ENCODE assay signal across 18 mouse cellular contexts in the genomic region with DNA sequence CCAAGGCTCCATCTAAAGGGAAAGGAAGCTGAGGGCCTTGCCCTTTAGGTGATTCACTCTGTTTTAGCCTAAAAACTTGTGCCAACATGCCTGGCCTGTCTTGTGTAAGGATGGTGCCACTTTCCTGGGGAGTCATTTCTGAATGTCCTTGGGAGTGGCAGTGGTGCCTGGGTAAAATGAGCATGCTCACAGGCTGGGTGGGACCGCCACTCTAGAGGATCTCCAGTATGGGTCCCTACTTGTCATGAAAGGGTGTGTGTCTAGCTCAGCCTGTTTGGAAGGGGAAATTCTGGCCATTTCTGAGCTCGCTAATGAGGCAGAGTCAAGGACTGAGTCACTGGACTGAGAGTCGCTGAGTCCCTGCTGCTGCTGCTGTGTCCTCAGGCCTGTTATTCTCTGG. TPM values are rescaled to one million over a fixed set of nuclear protein-coding genes. Genes with fewer than 3 reads are reported as not detected.
DNase-seq lines count a peak whose midpoint lies in the region; ATAC-seq and TF ChIP-seq lines count a peak whose summit lies in the region.
"Had no signal": no experiment of that assay in that cellular context is flagged by ENCODE, and none has a peak within 500 bp of the region (broad histone marks: within the 10 kb centered on the region; RNA-seq: fewer than 3 reads in every experiment).

No protein-coding gene starts in this region.

- no peak overlapping the region for H3K4me2 ChIP-seq in embryonic facial prominence, embryonic 15.5 days (replicated peaks)
- no peak overlapping the region for H3K4me2 ChIP-seq in midbrain, embryonic 11.5 days
- H3K4me2 ChIP-seq in stomach, embryonic 16.5 days (ENCODE audit: low read depth, low read length): peak overlapping the region; percentile 9; the same call in 1 of the 2 replicates
- H3K4me2 ChIP-seq: midbrain, embryonic 15.5 days; neural tube, embryonic 12.5 days had no signal

- no peak overlapping the region for H3K4me3 ChIP-seq in embryonic facial prominence, embryonic 15.5 days (replicated peaks)
- H3K4me3 ChIP-seq in embryonic facial prominence, embryonic 10.5 days: no peak overlapping the region
- H3K4me3 ChIP-seq in midbrain, embryonic 10.5 days: no peak overlapping the region
- no peak overlapping the region for H3K4me3 ChIP-seq in midbrain, embryonic 11.5 days (ENCODE audit: low read depth, low read length)
- H3K4me3 ChIP-seq in embryonic fibroblast, embryonic 13.5 days (ENCODE audit: insufficient read depth, low read length): no peak overlapping the region
- no peak overlapping the region for H3K4me3 ChIP-seq in stomach, embryonic 16.5 days (replicated peaks; ENCODE audit: low read length)
- H3K4me3 ChIP-seq: erythroblast, embryonic 14.5 days; midbrain, embryonic 15.5 days; neural tube, embryonic 12.5 days had no signal

- WGBS in embryonic facial prominence, embryonic 15.5 days: 55% methylated on average over 3 of the region's 3 CpGs
- WGBS in embryonic facial prominence, embryonic 10.5 days: 69% methylated on average over 3 of the region's 3 CpGs
- WGBS in midbrain, embryonic 10.5 days: 78% methylated on average over 3 of the region's 3 CpGs
- 79% methylated on average over 3 of the region's 3 CpGs for WGBS in midbrain, embryonic 11.5 days
- 55% methylated on average over 3 of the region's 3 CpGs for WGBS in stomach, embryonic 16.5 days

- no peak for ATAC-seq in embryonic facial prominence, embryonic 15.5 days (ENCODE audit: insufficient number of reproducible peaks, low FRiP score, low TSS enrichment, low read depth)
- no peak for ATAC-seq in midbrain, embryonic 11.5 days (ENCODE audit: low FRiP score)
- ATAC-seq in stomach, embryonic 16.5 days (ENCODE audit: insufficient read depth, low FRiP score): peak; percentile 46; the same call in 1 of the 2 replicates
- no peak for ATAC-seq in megakaryocyte-erythroid progenitor cell, adult 5-6 weeks (replicated peaks; ENCODE audit: low FRiP score, low TSS enrichment, poor library complexity, severe bottlenecking)
- ATAC-seq: midbrain, embryonic 15.5 days had no signal

- TF ChIP-seq CTCF in embryonic fibroblast, embryonic 13.5 days (IDR thresholded peaks at IDR 0.05; ENCODE audit: borderline replicate concordance, insufficient read depth, low read length): no peak

- no peak for DNase-seq in embryonic facial prominence, embryonic 10.5 days (ENCODE audit: low spot score)
- no peak for DNase-seq in midbrain, embryonic 10.5 days (ENCODE audit: low spot score)
- DNase-seq in midbrain, embryonic 11.5 days (ENCODE audit: low spot score, missing footprints): no peak
- no peak for DNase-seq in kidney, postnatal 4 days
- DNase-seq: cerebellum, adult 11-12 months; lung, postnatal 36 days had no signal

- H3K27ac ChIP-seq in embryonic facial prominence, embryonic 15.5 days (replicated peaks): peak overlapping the region; percentile 29; the same call in 1 of the 2 replicates
- H3K27ac ChIP-seq in embryonic facial prominence, embryonic 10.5 days (replicated peaks): no peak overlapping the region
- 0 out of 2 replicates have a peak overlapping the region, but pooled peaks have one; percentile 9 for H3K27ac ChIP-seq in midbrain, embryonic 10.5 days (replicated peaks)
- no peak overlapping the region for H3K27ac ChIP-seq in midbrain, embryonic 11.5 days (ENCODE audit: low read depth, low read length)
- peak overlapping the region; percentile 89 for H3K27ac ChIP-seq in embryonic fibroblast, embryonic 13.5 days (ENCODE audit: insufficient read depth, low read length)
- peak overlapping the region; percentile 88 for H3K27ac ChIP-seq in stomach, embryonic 16.5 days (ENCODE audit: low read length)
- H3K27ac ChIP-seq: kidney, postnatal 0 days; liver, embryonic 14.5 days; midbrain, embryonic 15.5 days; neural tube, embryonic 12.5 days had no signal

- no peaks in the 10 kb centered on the region for H3K36me3 ChIP-seq in embryonic facial prominence, embryonic 15.5 days
- H3K36me3 ChIP-seq in embryonic facial prominence, embryonic 10.5 days (replicated peaks): no peaks in the 10 kb centered on the region
- no peaks in the 10 kb centered on the region for H3K36me3 ChIP-seq in midbrain, embryonic 10.5 days
- no peaks in the 10 kb centered on the region for H3K36me3 ChIP-seq in midbrain, embryonic 11.5 days (ENCODE audit: control insufficient read depth, insufficient read depth, low read length)
- no peaks in the 10 kb centered on the region for H3K36me3 ChIP-seq in stomach, embryonic 16.5 days (ENCODE audit: control insufficient read depth, insufficient read depth, low read length)
- H3K36me3 ChIP-seq: midbrain, embryonic 15.5 days; neural tube, embryonic 12.5 days had no signal

- H3K27me3 ChIP-seq in embryonic facial prominence, embryonic 15.5 days: no peaks in the 10 kb centered on the region
- H3K27me3 ChIP-seq in embryonic facial prominence, embryonic 10.5 days (replicated peaks; ENCODE audit: low read depth, poor library complexity, severe bottlenecking): peaks cover 18% of the 10 kb centered on the region
- H3K27me3 ChIP-seq in midbrain, embryonic 10.5 days (ENCODE audit: low read depth, poor library complexity, severe bottlenecking): peaks cover 74% of the 10 kb centered on the region
- H3K27me3 ChIP-seq in midbrain, embryonic 11.5 days (ENCODE audit: control insufficient read depth, insufficient read depth, low read length): peaks cover 18% of the 10 kb centered on the region
- H3K27me3 ChIP-seq in stomach, embryonic 16.5 days (ENCODE audit: control insufficient read depth, insufficient read depth, low read length): no peaks in the 10 kb centered on the region

- peaks cover 27% of the 10 kb centered on the region for H3K4me1 ChIP-seq in embryonic facial prominence, embryonic 15.5 days
- peaks cover 41% of the 10 kb centered on the region for H3K4me1 ChIP-seq in embryonic facial prominence, embryonic 10.5 days
- peaks cover 31% of the 10 kb centered on the region for H3K4me1 ChIP-seq in midbrain, embryonic 10.5 days
- peaks cover 17% of the 10 kb centered on the region for H3K4me1 ChIP-seq in midbrain, embryonic 11.5 days (ENCODE audit: control insufficient read depth, insufficient read depth, low read length)
- peaks cover 24% of the 10 kb centered on the region for H3K4me1 ChIP-seq in embryonic fibroblast, embryonic 13.5 days (ENCODE audit: control insufficient read depth, insufficient read depth, low read length)
- peaks cover 41% of the 10 kb centered on the region for H3K4me1 ChIP-seq in stomach, embryonic 16.5 days (ENCODE audit: control insufficient read depth, insufficient read depth, low read length)
- H3K4me1 ChIP-seq: midbrain, embryonic 15.5 days had no signal

- no peaks in the 10 kb centered on the region for H3K9me3 ChIP-seq in embryonic facial prominence, embryonic 15.5 days (replicated peaks)
- H3K9me3 ChIP-seq in embryonic facial prominence, embryonic 10.5 days: no peaks in the 10 kb centered on the region
- H3K9me3 ChIP-seq in midbrain, embryonic 10.5 days (replicated peaks): no peaks in the 10 kb centered on the region
- no peaks in the 10 kb centered on the region for H3K9me3 ChIP-seq in midbrain, embryonic 11.5 days (ENCODE audit: control insufficient read depth, low read length)
- no peaks in the 10 kb centered on the region for H3K9me3 ChIP-seq in stomach, embryonic 16.5 days (replicated peaks; ENCODE audit: control insufficient read depth, low read length)
- H3K9me3 ChIP-seq: midbrain, embryonic 15.5 days; neural tube, embryonic 12.5 days had no signal

- no peak for TF ChIP-seq POLR2A in embryonic fibroblast, embryonic 13.5 days (IDR thresholded peaks at IDR 0.05; ENCODE audit: low read depth, low read length)

- H3K9ac ChIP-seq in embryonic facial prominence, embryonic 15.5 days: no peak overlapping the region
- H3K9ac ChIP-seq in midbrain, embryonic 11.5 days (ENCODE audit: low read length): no peak overlapping the region
- no peak overlapping the region for H3K9ac ChIP-seq in stomach, embryonic 16.5 days (ENCODE audit: low read length)
- H3K9ac ChIP-seq: liver, embryonic 14.5 days; midbrain, embryonic 15.5 days; neural tube, embryonic 12.5 days had no signal

RNA-seq across cellular contexts. Expression of gene Mmp28, which starts 7.3 kb away (rescaled TPM):
- polyA plus RNA-seq in embryonic facial prominence, embryonic 15.5 days (2015; fragmentation: Nextera tagmentation; extraction: Ambion mirVana): 2.6 and 3.2 TPM in 2 replicates
- 1.3 and 1.5 TPM in 2 replicates for polyA plus RNA-seq in embryonic facial prominence, embryonic 10.5 days (2016; fragmentation: Nextera tagmentation; extraction: Ambion mirVana)
- polyA plus RNA-seq in midbrain, embryonic 10.5 days (2016; fragmentation: Nextera tagmentation; extraction: Ambion mirVana): 1.2 and 1.6 TPM in 2 replicates
- polyA plus RNA-seq in midbrain, embryonic 11.5 days (2014; fragmentation: Nextera tagmentation; extraction: Ambion mirVana): 3.6 and 4.0 TPM in 2 replicates
- polyA plus RNA-seq in embryonic fibroblast, embryonic 13.5 days (2011; ENCODE audit: insufficient read length, low read depth, missing spikeins): 3.1 and 4.7 TPM in 2 replicates
- polyA plus RNA-seq in stomach, embryonic 16.5 days (2015; fragmentation: Nextera tagmentation; extraction: Ambion mirVana): 3.3 and 4.3 TPM in 2 replicates
- 0.37 TPM in 1 of 2 replicates, not detected in the other for total RNA-seq in megakaryocyte-erythroid progenitor cell, adult 5-6 weeks (2014; fragmentation: Nextera tagmentation)
- 0.19 and 0.42 TPM in 2 replicates for total RNA-seq in megakaryocyte-erythroid progenitor cell, adult 5-6 weeks (2017)
- polyA plus RNA-seq: erythroblast, embryonic 14.5 days had no signal

RNA-seq across cellular contexts. Expression of gene Taf15, which starts 17.3 kb away (rescaled TPM):
- polyA plus RNA-seq in embryonic facial prominence, embryonic 15.5 days (2015; fragmentation: Nextera tagmentation; extraction: Ambion mirVana): 11.1 and 13.5 TPM in 2 replicates
- polyA plus RNA-seq in embryonic facial prominence, embryonic 10.5 days (2016; fragmentation: Nextera tagmentation; extraction: Ambion mirVana): 12.4 and 12.7 TPM in 2 replicates
- 11.2 and 12.6 TPM in 2 replicates for polyA plus RNA-seq in midbrain, embryonic 10.5 days (2016; fragmentation: Nextera tagmentation; extraction: Ambion mirVana)
- polyA plus RNA-seq in midbrain, embryonic 11.5 days (2014; fragmentation: Nextera tagmentation; extraction: Ambion mirVana): 8.5 and 10.6 TPM in 2 replicates
- 191 and 263 TPM in 2 replicates for polyA plus RNA-seq in embryonic fibroblast, embryonic 13.5 days (2011; ENCODE audit: insufficient read length, low read depth, missing spikeins)
- 9.7 TPM in 2 replicates for polyA plus RNA-seq in stomach, embryonic 16.5 days (2015; fragmentation: Nextera tagmentation; extraction: Ambion mirVana)
- total RNA-seq in megakaryocyte-erythroid progenitor cell, adult 5-6 weeks (2014; fragmentation: Nextera tagmentation): 60.9 and 72.5 TPM in 2 replicates
- total RNA-seq in megakaryocyte-erythroid progenitor cell, adult 5-6 weeks (2017): 24.0 and 32.8 TPM in 2 replicates

RNA-seq across cellular contexts. Expression of gene 1700020L24Rik, which starts 18.1 kb away (rescaled TPM):
- 0.57 and 0.58 TPM in 2 replicates for polyA plus RNA-seq in embryonic facial prominence, embryonic 15.5 days (2015; fragmentation: Nextera tagmentation; extraction: Ambion mirVana)
- 0.68 TPM in 1 of 2 replicates, not detected in the other for polyA plus RNA-seq in embryonic facial prominence, embryonic 10.5 days (2016; fragmentation: Nextera tagmentation; extraction: Ambion mirVana)
- polyA plus RNA-seq in midbrain, embryonic 10.5 days (2016; fragmentation: Nextera tagmentation; extraction: Ambion mirVana): 0.54 TPM in 1 of 2 replicates, not detected in the other
- 0.89 TPM in 1 of 2 replicates, not detected in the other for polyA plus RNA-seq in midbrain, embryonic 11.5 days (2014; fragmentation: Nextera tagmentation; extraction: Ambion mirVana)
- polyA plus RNA-seq in embryonic fibroblast, embryonic 13.5 days (2011; ENCODE audit: insufficient read length, low read depth, missing spikeins): not detected in 2 replicates
- polyA plus RNA-seq in stomach, embryonic 16.5 days (2015; fragmentation: Nextera tagmentation; extraction: Ambion mirVana): 0.21 TPM in 1 of 2 replicates, not detected in the other
- total RNA-seq in megakaryocyte-erythroid progenitor cell, adult 5-6 weeks (2014; fragmentation: Nextera tagmentation): 2.6 TPM in 1 of 2 replicates, not detected in the other
- total RNA-seq in megakaryocyte-erythroid progenitor cell, adult 5-6 weeks (2017): not detected in 2 replicates
- total RNA-seq: layer of hippocampus, postnatal 25 days had no signal
- polyA plus RNA-seq: erythroblast, embryonic 14.5 days had no signal

RNA-seq across cellular contexts. Expression of gene Gas2l2, which starts 26.4 kb away (rescaled TPM):
- 0.64 and 0.91 TPM in 2 replicates for polyA plus RNA-seq in embryonic facial prominence, embryonic 15.5 days (2015; fragmentation: Nextera tagmentation; extraction: Ambion mirVana)
- polyA plus RNA-seq in embryonic facial prominence, embryonic 10.5 days (2016; fragmentation: Nextera tagmentation; extraction: Ambion mirVana): not detected in 2 replicates
- 0.09 TPM in 1 of 2 replicates, not detected in the other for polyA plus RNA-seq in midbrain, embryonic 10.5 days (2016; fragmentation: Nextera tagmentation; extraction: Ambion mirVana)
- 0.12 TPM in 1 of 2 replicates, not detected in the other for polyA plus RNA-seq in midbrain, embryonic 11.5 days (2014; fragmentation: Nextera tagmentation; extraction: Ambion mirVana)
- polyA plus RNA-seq in embryonic fibroblast, embryonic 13.5 days (2011; ENCODE audit: insufficient read length, low read depth, missing spikeins): not detected in 2 replicates
- polyA plus RNA-seq in stomach, embryonic 16.5 days (2015; fragmentation: Nextera tagmentation; extraction: Ambion mirVana): 0.14 TPM in 2 replicates
- total RNA-seq in megakaryocyte-erythroid progenitor cell, adult 5-6 weeks (2014; fragmentation: Nextera tagmentation): not detected in 2 replicates
- not detected in 2 replicates for total RNA-seq in megakaryocyte-erythroid progenitor cell, adult 5-6 weeks (2017)
- total RNA-seq: left cerebral cortex, postnatal 36 days had no signal
- polyA plus RNA-seq: erythroblast, embryonic 14.5 days; kidney, postnatal 0 days; liver, embryonic 14.5 days; neural tube, embryonic 12.5 days; spleen, adult 2 months had no signal

RNA-seq across cellular contexts. Expression of gene Rasl10b, which starts 46.7 kb away (rescaled TPM):
- polyA plus RNA-seq in embryonic facial prominence, embryonic 15.5 days (2015; fragmentation: Nextera tagmentation; extraction: Ambion mirVana): 3.2 and 3.9 TPM in 2 replicates
- polyA plus RNA-seq in embryonic facial prominence, embryonic 10.5 days (2016; fragmentation: Nextera tagmentation; extraction: Ambion mirVana): 2.6 and 3.1 TPM in 2 replicates
- 3.9 and 6.5 TPM in 2 replicates for polyA plus RNA-seq in midbrain, embryonic 10.5 days (2016; fragmentation: Nextera tagmentation; extraction: Ambion mirVana)
- 3.0 and 4.6 TPM in 2 replicates for polyA plus RNA-seq in midbrain, embryonic 11.5 days (2014; fragmentation: Nextera tagmentation; extraction: Ambion mirVana)
- polyA plus RNA-seq in embryonic fibroblast, embryonic 13.5 days (2011; ENCODE audit: insufficient read length, low read depth, missing spikeins): 2.1 and 2.7 TPM in 2 replicates
- 0.27 and 0.49 TPM in 2 replicates for polyA plus RNA-seq in stomach, embryonic 16.5 days (2015; fragmentation: Nextera tagmentation; extraction: Ambion mirVana)
- total RNA-seq in megakaryocyte-erythroid progenitor cell, adult 5-6 weeks (2014; fragmentation: Nextera tagmentation): not detected in 2 replicates
- total RNA-seq in megakaryocyte-erythroid progenitor cell, adult 5-6 weeks (2017): 0.19 TPM in 1 of 2 replicates, not detected in the other
- polyA plus RNA-seq: erythroblast, embryonic 14.5 days had no signal

Comparison
In these comparisons a context has a peak if more than half of its experiments do, and no peak if none do; other contexts are left out.
1. H3K27ac ChIP-seq: peak in embryonic facial prominence, embryonic 15.5 days (single experiment), midbrain, embryonic 10.5 days (single experiment), embryonic fibroblast, embryonic 13.5 days (single experiment) and stomach, embryonic 16.5 days (single experiment); none in embryonic facial prominence, embryonic 10.5 days (single experiment) and midbrain, embryonic 11.5 days (single experiment).
2. RNA of gene Taf15, which starts 17.3 kb away (polyA plus RNA-seq): 191 to 263 TPM in embryonic fibroblast, embryonic 13.5 days; 12.4 to 12.7 TPM in embryonic facial prominence, embryonic 10.5 days, 11.2 to 12.6 TPM in midbrain, embryonic 10.5 days, 11.1 to 13.5 TPM in embryonic facial prominence, embryonic 15.5 days, 9.7 TPM in stomach, embryonic 16.5 days and 8.5 to 10.6 TPM in midbrain, embryonic 11.5 days; every median in the first group is over 10 times any median in the second.